Mouse (Mus musculus): ENCODE measurements at regions not wholly inside any gene's neighbourhood (a gene's known extent, or its start where the extent isn't known, plus 50 kb on each side); places are given as distances from the start of the nearest gene placed in this dataset.

GRCm38 (mm10) chr6:84392752-84393511, 200.8 kb downstream of the Cyp26b1 start:
- DNase-seq (ENCODE audit: low spot score in 2 of 2), result no peak

GRCm38 (mm10) chr6:84391016-84391415, 202.7 kb downstream of the Cyp26b1 start:
- DNase-seq (ENCODE audit: low spot score in 2 of 2), result no peak

- DNase-seq (ENCODE audit: low spot score in 2 of 2), result peak; percentile 42 to 59
These were observed 208.0 kb downstream of the Cyp26b1 start for GRCm38 (mm10) chr6:84385696-84386095.

DNA sequence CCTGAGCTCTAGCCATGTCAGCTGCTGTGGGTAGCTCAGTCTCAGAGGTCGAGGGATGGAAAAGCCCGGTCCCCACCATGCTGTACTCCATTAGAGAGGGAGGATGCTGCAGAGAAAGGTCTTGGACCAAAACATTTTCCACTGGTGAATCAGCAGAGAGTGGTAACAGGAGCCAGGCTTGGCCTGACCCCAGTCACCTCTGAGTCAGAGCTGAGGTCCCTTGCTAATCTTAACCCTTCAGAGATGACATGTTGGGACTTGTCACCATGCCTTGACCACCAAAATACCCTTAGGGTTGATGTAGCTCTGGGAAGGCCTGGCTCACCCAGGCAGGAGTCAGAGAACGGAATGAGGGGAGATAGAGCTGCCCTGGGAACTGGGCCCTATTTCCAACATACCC, 210.0 kb downstream of the Cyp26b1 start:
- peak; percentile 28 to 34 for DNase-seq (ENCODE audit: low spot score in 2 of 2)

DNA sequence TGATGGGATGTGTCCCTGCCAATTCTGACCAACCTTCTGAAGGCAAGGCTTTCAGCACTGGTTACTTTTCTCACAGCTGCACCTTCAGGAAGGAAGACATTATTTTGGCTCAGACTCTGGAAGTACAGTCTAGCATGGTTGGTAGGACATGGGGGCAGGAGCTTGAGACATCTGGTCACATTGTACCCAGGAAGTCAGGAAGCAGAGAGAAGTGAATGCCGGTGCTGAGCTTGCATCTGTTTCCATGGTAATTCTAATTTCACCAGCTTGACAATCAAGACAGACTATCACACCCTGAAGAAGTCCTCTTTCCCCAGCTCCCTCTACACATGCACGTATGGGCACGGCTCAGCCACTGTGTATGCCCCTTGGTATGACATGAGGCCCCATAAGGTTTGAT, 210.6 kb downstream of the Cyp26b1 start:
- DNase-seq (ENCODE audit: low spot score in 2 of 2), result no peak

GRCm38 (mm10) chr6:84381571-84381970, 212.1 kb downstream of the Cyp26b1 start:
- no peak for DNase-seq (ENCODE audit: low spot score in 2 of 2)

DNA sequence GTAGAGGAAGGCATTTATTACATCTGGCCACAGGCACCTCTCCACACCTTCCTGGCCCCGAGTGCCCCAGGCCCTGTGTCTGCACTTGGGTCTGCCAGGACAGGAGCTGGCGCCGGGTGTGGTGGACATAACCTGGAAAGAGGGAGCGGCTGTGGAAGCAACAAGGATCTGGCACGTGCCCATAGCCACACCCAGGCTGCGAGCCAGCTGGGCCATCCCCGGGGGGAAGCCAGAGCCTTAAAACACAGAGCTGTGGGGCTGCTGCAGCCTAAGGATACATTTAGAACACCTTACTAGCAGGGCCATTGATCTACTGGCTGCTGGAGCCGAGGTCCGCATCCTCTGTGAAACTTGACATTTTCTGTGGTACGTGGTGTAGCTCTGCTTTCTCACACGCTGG, 217.0 kb downstream of the Cyp26b1 start:
- no peak for DNase-seq (ENCODE audit: low spot score in 2 of 2)

GRCm38 (mm10) chr6:84375498-84375897, 218.2 kb downstream of the Cyp26b1 start:
- no peak for DNase-seq (ENCODE audit: low spot score in 2 of 2)

DNA sequence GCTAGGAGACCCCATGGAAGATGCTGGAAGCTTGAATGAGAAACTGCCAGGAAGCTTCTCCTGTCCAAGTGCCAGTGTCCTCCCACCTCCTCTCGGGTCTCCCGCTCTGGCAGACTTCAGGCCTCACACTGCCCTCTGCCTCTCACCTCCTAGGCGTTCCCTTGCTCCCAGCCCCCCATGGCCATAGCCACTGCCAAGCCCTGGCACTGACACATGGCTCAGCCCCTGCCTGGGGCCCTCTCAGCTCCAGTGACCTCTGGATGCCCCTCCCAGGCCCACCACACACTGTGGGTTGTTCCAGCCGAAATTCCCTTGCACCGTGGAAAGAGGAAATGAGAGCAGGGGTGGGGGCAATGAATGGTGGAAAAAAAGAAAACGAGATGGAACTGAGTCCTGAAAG, 227.3 kb downstream of the Cyp26b1 start:
- DNase-seq (ENCODE audit: low spot score in 2 of 2), result no peak

DNA sequence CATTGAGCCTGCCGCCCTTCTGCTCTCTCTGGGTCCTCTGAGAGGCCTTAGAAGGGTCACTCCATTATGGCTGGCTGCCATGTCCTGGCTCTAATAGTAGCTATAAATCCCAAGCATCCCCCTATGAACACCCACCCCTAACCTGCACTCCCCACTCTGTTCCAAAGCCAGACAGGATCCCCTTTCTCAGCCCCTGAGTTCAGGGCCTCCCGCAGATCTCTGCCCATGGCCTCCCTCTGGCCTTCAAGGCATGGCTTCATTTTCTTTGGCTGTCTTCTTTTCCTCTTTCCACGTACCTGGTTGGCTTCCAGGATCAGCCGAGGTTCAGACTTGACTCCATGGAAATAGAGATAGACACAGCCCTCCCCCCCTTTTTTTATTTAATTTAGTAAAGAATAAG, 227.8 kb downstream of the Cyp26b1 start:
- DNase-seq (ENCODE audit: low spot score in 2 of 2), result no peak

GRCm38 (mm10) chr6:84364964-84365363, 228.7 kb downstream of the Cyp26b1 start:
- DNase-seq (ENCODE audit: low spot score in 2 of 2), result no peak

- no peak for DNase-seq (ENCODE audit: low spot score in 2 of 2)
These were observed 231.4 kb downstream of the Cyp26b1 start for GRCm38 (mm10) chr6:84362331-84362730.

DNA sequence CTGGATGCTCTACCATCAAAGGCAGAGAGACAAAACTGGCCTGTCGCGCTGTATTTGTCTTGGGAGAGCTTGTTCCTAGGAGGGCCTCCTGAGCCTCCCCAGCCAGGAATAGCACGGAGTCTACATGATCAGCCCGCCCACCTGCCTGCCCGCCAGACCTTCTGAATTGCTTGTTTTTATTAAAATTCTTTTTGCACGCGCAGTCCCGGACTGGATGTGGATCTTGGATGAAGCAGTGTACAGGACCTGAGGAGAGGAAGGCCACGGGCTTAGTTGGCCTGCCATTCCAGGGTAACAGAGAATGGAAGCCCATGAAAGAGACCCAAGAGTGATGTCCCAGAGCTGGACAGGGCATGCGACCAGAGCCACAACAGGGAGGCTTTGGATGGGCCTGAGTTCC, 235.8 kb downstream of the Cyp26b1 start:
- no peak for DNase-seq (ENCODE audit: low spot score in 2 of 2)

GRCm38 (mm10) chr6:84353425-84354220, 240.1 kb downstream of the Cyp26b1 start:
- DNase-seq (ENCODE audit: low spot score in 2 of 2), result peak; percentile 55 to 59

DNA sequence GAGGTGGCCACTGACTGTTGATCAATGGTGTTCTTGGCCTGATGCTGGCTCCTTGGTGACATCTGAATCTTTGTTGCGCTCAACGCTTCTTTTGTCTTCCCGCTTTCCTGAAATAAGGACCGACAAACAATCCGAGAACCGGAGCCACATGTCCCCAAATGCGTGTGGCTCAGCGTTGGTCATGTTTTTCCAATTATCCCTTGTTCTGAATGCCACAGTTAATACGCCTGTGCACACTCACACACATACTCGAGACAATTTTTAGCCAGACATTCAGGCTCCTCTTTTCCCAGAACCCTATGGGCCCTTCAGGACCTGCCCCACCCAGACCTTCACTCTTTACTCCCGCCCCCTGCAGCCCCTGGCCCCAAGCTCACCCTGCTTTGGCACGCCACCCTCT, 248.8 kb downstream of the Cyp26b1 start:
- DNase-seq (ENCODE audit: low spot score in 2 of 2), result no peak

- DNase-seq (ENCODE audit: low spot score in 2 of 2), result no peak
These were observed 260.0 kb downstream of the Cyp26b1 start for GRCm38 (mm10) chr6:84333666-84334179.

DNA sequence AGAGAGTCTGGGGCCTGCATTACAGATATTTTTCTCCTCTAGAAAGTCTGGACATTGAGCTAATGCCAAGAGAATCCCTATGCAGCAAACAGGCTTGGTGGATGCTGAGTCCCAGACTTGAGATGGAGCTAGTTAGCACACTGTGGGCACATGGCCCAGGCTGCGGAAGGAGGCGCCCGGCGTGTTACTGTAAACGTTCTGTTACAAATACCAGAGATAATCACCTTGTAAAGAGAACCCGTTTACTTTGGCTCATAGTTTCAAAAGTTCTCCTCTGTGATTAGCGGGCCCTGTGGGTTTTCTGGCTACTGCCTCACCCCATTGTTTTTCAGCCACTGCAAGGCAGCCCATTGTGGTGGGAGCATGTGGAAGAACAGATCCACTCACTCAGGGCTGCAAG, 264.6 kb downstream of the Cyp26b1 start:
- DNase-seq (ENCODE audit: low spot score in 2 of 2), result no peak

- DNase-seq (ENCODE audit: low spot score in 2 of 2), result no peak
These were observed 265.7 kb downstream of the Cyp26b1 start for GRCm38 (mm10) chr6:84328030-84328390.

DNA sequence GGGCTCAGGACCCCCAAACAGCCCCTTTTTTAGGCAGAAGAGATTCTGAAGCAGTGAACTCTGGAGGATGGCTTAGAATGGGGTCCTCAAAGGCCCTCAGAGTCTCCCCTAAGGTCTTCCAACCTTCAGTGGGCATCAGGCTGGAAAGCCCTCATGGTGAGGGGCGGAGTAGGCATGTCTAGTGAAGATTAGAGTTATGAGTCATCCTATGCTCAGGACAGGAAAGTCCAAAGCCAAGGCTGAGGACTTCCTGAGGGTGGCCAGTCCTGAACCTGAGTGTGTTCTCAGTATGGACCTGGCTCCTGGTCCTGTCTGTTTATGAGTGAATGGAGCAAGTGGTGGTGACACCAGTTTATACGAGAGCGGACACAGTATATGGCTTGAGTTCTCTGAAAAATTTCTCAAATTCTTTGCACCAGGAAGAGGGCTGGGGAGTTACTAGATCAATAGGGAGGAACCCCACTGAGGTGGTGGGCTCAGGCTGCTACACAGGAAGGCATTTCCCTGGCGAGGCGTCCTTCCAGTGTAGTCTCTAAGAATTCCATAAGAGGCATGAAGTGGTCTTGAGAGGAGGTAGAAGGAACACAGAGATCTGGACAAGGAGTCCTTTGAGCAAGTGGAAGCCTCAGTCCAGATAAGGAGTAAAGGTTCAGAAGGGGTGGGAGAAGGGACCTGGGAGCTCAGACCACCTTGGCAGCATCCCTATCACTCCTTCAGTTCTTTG, 266.2 kb downstream of the Cyp26b1 start:
- DNase-seq (ENCODE audit: low spot score in 2 of 2), result no peak

- peak; percentile 23 to 32 for DNase-seq (ENCODE audit: low spot score in 2 of 2)
These were observed 268.2 kb downstream of the Cyp26b1 start for GRCm38 (mm10) chr6:84325384-84326114.

DNA sequence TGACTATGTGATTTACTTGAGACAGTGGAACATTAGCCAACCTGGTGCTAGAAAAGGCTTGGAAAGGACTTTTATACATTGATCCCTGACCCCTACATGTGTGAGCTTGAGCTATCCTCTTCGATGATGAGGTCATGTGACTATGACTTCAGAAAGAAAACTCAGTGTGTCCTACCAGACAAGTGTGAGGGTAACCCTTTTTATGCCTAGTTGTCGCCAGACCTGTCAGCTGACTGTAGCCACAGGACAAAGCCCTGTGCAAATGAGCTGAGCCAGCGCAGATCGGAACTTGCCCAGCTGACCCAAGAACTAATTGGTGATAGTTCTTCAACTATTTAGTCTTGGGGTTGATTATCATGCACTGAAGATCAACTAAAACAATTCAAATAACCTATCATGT, 269.5 kb downstream of the Cyp26b1 start:
- no peak for DNase-seq (ENCODE audit: low spot score in 2 of 2)

Data from gastrocnemius, adult 8-10 months (tissue).